Mouse (Mus musculus): Measurements from ENCODE around the gene Borcs6. TPM values are rescaled to one million over a fixed set of nuclear protein-coding genes. Genes with fewer than 3 reads are reported as not detected.

Gene Borcs6
- polyA plus RNA-seq, 1 experiment from 2014 or later: 9.2 TPM

DNA sequence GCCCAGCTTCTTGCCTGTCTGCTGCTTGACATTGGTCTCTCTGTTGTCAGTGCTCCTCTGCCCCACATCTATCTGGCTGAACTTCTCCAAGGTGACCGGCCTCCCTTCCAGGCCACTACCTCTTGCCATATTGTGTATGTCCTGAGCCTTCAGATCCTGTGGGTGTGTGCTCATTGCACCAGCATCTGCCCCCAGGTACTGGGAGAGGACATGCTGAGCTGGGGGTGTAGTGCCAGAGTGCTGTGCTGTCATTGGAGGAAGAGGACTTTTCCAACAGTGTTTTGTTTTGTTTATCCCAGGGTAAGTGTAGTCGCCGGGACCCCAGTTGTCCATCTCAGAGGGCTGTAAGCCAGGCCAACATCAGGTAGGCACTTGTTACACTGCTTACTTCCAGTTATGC, 24.9 kb upstream of the Borcs6 start:
- Histone ChIP-seq H3K9me3 (no peaks in the 10 kb centered on the region), H3K27ac (no peak overlapping the region), H3K4me1 (replicated peaks) (peaks cover 19% of the 10 kb centered on the region), H3K36me3 (peaks cover 67% of the 10 kb centered on the region), H3K27me3 (no peaks in the 10 kb centered on the region), H3K9ac (replicated peaks) (no peak overlapping the region), H3K4me3 (replicated peaks) (no peak overlapping the region), H3K4me2 (no peak overlapping the region)
- WGBS: 86% methylated on average over 3 of the region's 3 CpGs
- no peak for ATAC-seq (ENCODE audit: insufficient number of reproducible peaks, insufficient read depth, low FRiP score, low TSS enrichment, low read depth)

- no peak overlapping the region for H3K9ac ChIP-seq (replicated peaks)
- 0 out of 2 replicates have a peak overlapping the region, but pooled peaks have one; percentile 12 for H3K4me3 ChIP-seq (replicated peaks)
- H3K27me3 ChIP-seq: no peaks in the 10 kb centered on the region
- no peak for ATAC-seq (ENCODE audit: insufficient number of reproducible peaks, insufficient read depth, low FRiP score, low TSS enrichment, low read depth)
- peak overlapping the region; percentile 24 for H3K27ac ChIP-seq
- peaks cover 21% of the 10 kb centered on the region for H3K4me1 ChIP-seq (replicated peaks)
- no peaks in the 10 kb centered on the region for H3K9me3 ChIP-seq
- 86% methylated on average over 9 of the region's 9 CpGs for WGBS
- no peak overlapping the region for H3K4me2 ChIP-seq
- H3K36me3 ChIP-seq: peaks cover 58% of the 10 kb centered on the region
Measured at GRCm38 (mm10) chr11:69035411-69035810, 24.1 kb upstream of the Borcs6 start.

- H3K9me3 ChIP-seq: no peaks in the 10 kb centered on the region
- no peak overlapping the region for H3K9ac ChIP-seq (replicated peaks)
- H3K27me3 ChIP-seq: no peaks in the 10 kb centered on the region
- peak overlapping the region; percentile 24 for H3K27ac ChIP-seq
- H3K36me3 ChIP-seq: peaks cover 54% of the 10 kb centered on the region
- WGBS: 11% methylated on average over 8 of the region's 8 CpGs
- peak overlapping the region; percentile 12 for H3K4me3 ChIP-seq (replicated peaks)
- peaks cover 21% of the 10 kb centered on the region for H3K4me1 ChIP-seq (replicated peaks)
- no peak for ATAC-seq (ENCODE audit: insufficient number of reproducible peaks, insufficient read depth, low FRiP score, low TSS enrichment, low read depth)
- peak overlapping the region; percentile 55 for H3K4me2 ChIP-seq
Measured at GRCm38 (mm10) chr11:69035849-69036248, 23.7 kb upstream of the Borcs6 start.

GRCm38 (mm10) chr11:69036486-69037230, 22.9 kb upstream of the Borcs6 start:
- H3K36me3 ChIP-seq: peaks cover 46% of the 10 kb centered on the region
- WGBS: 10% methylated on average over 20 of the region's 20 CpGs

GRCm38 (mm10) chr11:69037231-69038061, 22.1 kb upstream of the Borcs6 start:
- H3K36me3 ChIP-seq: peaks cover 39% of the 10 kb centered on the region
- H3K4me3 ChIP-seq (replicated peaks): peak overlapping the region; percentile 69
- no peak for ATAC-seq (ENCODE audit: insufficient number of reproducible peaks, insufficient read depth, low FRiP score, low TSS enrichment, low read depth)
- H3K27ac ChIP-seq: peak overlapping the region; percentile 86
- peaks cover 21% of the 10 kb centered on the region for H3K4me1 ChIP-seq (replicated peaks)
- peak overlapping the region; percentile 55 for H3K4me2 ChIP-seq
- no peaks in the 10 kb centered on the region for H3K27me3 ChIP-seq
- peak overlapping the region; percentile 80 for H3K9ac ChIP-seq (replicated peaks)
- no peaks in the 10 kb centered on the region for H3K9me3 ChIP-seq
- 1% methylated on average over 34 of the region's 34 CpGs for WGBS

More at GRCm38 (mm10) chr11:69036486-69037230, 22.9 kb upstream of the Borcs6 start:
- Histone ChIP-seq H3K9ac (replicated peaks) (peak overlapping the region; percentile 80), H3K4me3 (replicated peaks) (peak overlapping the region; percentile 69), H3K4me2 (peak overlapping the region; percentile 55), H3K27ac (peak overlapping the region; percentile 86), H3K4me1 (replicated peaks) (peaks cover 21% of the 10 kb centered on the region), H3K27me3 (no peaks in the 10 kb centered on the region), H3K9me3 (no peaks in the 10 kb centered on the region)
- ATAC-seq (ENCODE audit: insufficient number of reproducible peaks, insufficient read depth, low FRiP score, low TSS enrichment, low read depth): no peak

- Histone ChIP-seq H3K4me3 (replicated peaks) (no peak overlapping the region), H3K9me3 (no peaks in the 10 kb centered on the region), H3K4me1 (replicated peaks) (peaks cover 21% of the 10 kb centered on the region), H3K9ac (replicated peaks) (no peak overlapping the region), H3K27ac (no peak overlapping the region), H3K36me3 (peaks cover 32% of the 10 kb centered on the region), H3K4me2 (no peak overlapping the region), H3K27me3 (no peaks in the 10 kb centered on the region)
- no peak for ATAC-seq (ENCODE audit: insufficient number of reproducible peaks, insufficient read depth, low FRiP score, low TSS enrichment, low read depth)
- 80% methylated on average over 5 of the region's 5 CpGs for WGBS
Measured at GRCm38 (mm10) chr11:69038173-69038572, 21.3 kb upstream of the Borcs6 start.

GRCm38 (mm10) chr11:69045531-69046394, 13.8 kb upstream of the Borcs6 start, which contains the start of gene Aurkb:
Gene Aurkb, plus strand, starts transcription at chr11:69045647.
- no peaks in the 10 kb centered on the region for H3K9me3 ChIP-seq
- WGBS: under 1% methylated on average over 54 of the region's 54 CpGs
- peaks cover 34% of the 10 kb centered on the region for H3K36me3 ChIP-seq
- peak within 1 kb of the TSS; percentile 83 for H3K9ac ChIP-seq (replicated peaks)
- no peaks in the 10 kb centered on the region for H3K27me3 ChIP-seq
- ATAC-seq (ENCODE audit: insufficient number of reproducible peaks, insufficient read depth, low FRiP score, low TSS enrichment, low read depth): peak; percentile 75
- H3K4me2 ChIP-seq: peak within 1 kb of the TSS; percentile 85
- H3K4me3 ChIP-seq (replicated peaks): peak within 1 kb of the TSS; percentile 83
- H3K4me1 ChIP-seq (replicated peaks): peaks cover 25% of the 10 kb centered on the region
- H3K27ac ChIP-seq: peak within 1 kb of the TSS; percentile 93

DNA sequence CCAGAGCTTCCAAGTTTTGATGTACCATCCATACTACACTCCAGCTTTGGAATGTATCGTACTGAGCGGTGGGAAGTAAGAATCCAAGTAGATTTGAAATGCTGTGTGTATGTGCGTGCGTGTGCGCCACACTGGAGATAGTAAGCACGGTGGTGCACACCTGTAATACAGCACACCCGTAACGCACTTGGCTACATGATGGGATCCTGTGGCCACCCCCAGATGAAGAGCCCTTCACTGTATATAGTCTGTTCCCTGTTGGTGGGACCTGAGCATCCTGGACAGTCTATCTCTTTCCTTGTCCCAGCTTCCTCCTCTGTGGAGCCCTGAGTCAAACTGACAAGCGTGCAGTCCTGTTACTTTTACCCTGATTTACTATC, 13.1 kb upstream of the Borcs6 start:
- Histone ChIP-seq H3K9ac (replicated peaks) (peak overlapping the region; percentile 83), H3K4me3 (replicated peaks) (peak overlapping the region; percentile 83), H3K27me3 (no peaks in the 10 kb centered on the region), H3K4me1 (replicated peaks) (peaks cover 25% of the 10 kb centered on the region), H3K36me3 (peaks cover 40% of the 10 kb centered on the region), H3K4me2 (peak overlapping the region; percentile 85), H3K9me3 (no peaks in the 10 kb centered on the region), H3K27ac (no peak overlapping the region)
- 13% methylated on average over 9 of the region's 9 CpGs for WGBS
- ATAC-seq (ENCODE audit: insufficient number of reproducible peaks, insufficient read depth, low FRiP score, low TSS enrichment, low read depth): no peak

DNA sequence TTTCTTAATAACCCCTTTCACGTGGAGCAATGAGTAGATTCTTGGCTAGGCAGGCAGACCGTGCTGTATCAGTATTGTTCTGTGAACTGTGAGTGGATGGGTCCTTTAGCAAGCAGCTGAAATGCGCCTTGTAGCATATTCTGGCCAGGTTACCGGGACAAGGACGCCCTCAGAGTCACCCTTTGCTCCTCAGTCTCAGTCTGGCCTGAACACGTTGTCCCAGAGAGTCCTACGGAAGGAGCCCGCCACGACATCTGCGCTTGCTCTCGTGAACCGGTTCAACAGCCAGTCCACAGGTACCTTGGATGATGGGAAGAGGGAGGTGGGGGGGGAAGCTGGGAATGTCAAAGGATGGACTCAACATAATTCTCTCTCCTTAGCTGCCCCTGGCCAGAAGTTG, 11.9 kb upstream of the Borcs6 start:
- ATAC-seq (ENCODE audit: insufficient number of reproducible peaks, insufficient read depth, low FRiP score, low TSS enrichment, low read depth): no peak

GRCm38 (mm10) chr11:69048151-69048550, 11.4 kb upstream of the Borcs6 start:
- H3K9ac ChIP-seq (replicated peaks): no peak overlapping the region; the same call in 1 of the 2 replicates
- H3K4me2 ChIP-seq: 0 out of 2 replicates have a peak overlapping the region, but pooled peaks have one; percentile 85
- H3K4me1 ChIP-seq (replicated peaks): peaks cover 25% of the 10 kb centered on the region
- peaks cover 50% of the 10 kb centered on the region for H3K36me3 ChIP-seq
- WGBS: 93% methylated on average over 14 of the region's 14 CpGs
- no peaks in the 10 kb centered on the region for H3K9me3 ChIP-seq
- H3K27ac ChIP-seq: no peak overlapping the region
- no peaks in the 10 kb centered on the region for H3K27me3 ChIP-seq
- ATAC-seq (ENCODE audit: insufficient number of reproducible peaks, insufficient read depth, low FRiP score, low TSS enrichment, low read depth): no peak
- no peak overlapping the region for H3K4me3 ChIP-seq (replicated peaks)

More for the DNA sequence above, 11.9 kb upstream of the Borcs6 start:
- Histone ChIP-seq H3K4me1 (replicated peaks) (peaks cover 25% of the 10 kb centered on the region), H3K27me3 (no peaks in the 10 kb centered on the region), H3K27ac (no peak overlapping the region), H3K4me2 (peak overlapping the region; percentile 85), H3K9ac (replicated peaks) (0 out of 2 replicates have a peak overlapping the region, but pooled peaks have one; percentile 27), H3K9me3 (no peaks in the 10 kb centered on the region), H3K36me3 (peaks cover 47% of the 10 kb centered on the region), H3K4me3 (replicated peaks) (0 out of 2 replicates have a peak overlapping the region, but pooled peaks have one; percentile 83)
- WGBS: 90% methylated on average over 12 of the region's 12 CpGs
